Mouse (Mus musculus) myocyte (in vitro differentiated cells): ENCODE results near the gene Arl4d. TPM values are rescaled to one million over a fixed set of nuclear protein-coding genes. Genes with fewer than 3 reads are reported as not detected.
A peak's percentile ranks its signal among the peaks of the same experiment; 100 is the strongest.

Experiments
- H3K27me3 ChIP-seq: one replicate; pipeline ENCODE4 v1.6.1; 2011; ENCODE audit not compliant: control insufficient read depth, insufficient read depth, insufficient read length
- H3K36me3 ChIP-seq: one replicate; pipeline ENCODE4 v1.6.1; 2011; ENCODE audit not compliant: control insufficient read depth, insufficient read depth
- H3K4me2 ChIP-seq: one replicate; pipeline ENCODE4 v1.6.1; 2011; ENCODE audit warnings: low read depth, control low read depth
- H3K4me3 ChIP-seq: one replicate; pipeline ENCODE4 v1.5.1; 2011; ENCODE audit warnings: mild to moderate bottlenecking, control low read depth, moderate library complexity
- H3K79me2 ChIP-seq: one replicate; pipeline ENCODE4 v1.6.1; 2011; ENCODE audit not compliant: control insufficient read depth, insufficient read depth
- H3ac ChIP-seq: one replicate; pipeline ENCODE4 v1.6.1; 2011; ENCODE audit not compliant: control insufficient read depth, insufficient read length
- CEBPB ChIP-seq: IDR thresholded peaks from 2 replicates; pipeline ENCODE4 v1.6.1; 2011; ENCODE audit warnings: mild to moderate bottlenecking, moderate library complexity; ENCODE audit not compliant: poor library complexity, insufficient read depth, severe bottlenecking
- E2F4 ChIP-seq: IDR thresholded peaks from one replicate; pipeline ENCODE4 v1.6.1; 2011; ENCODE audit warnings: mild to moderate bottlenecking, control low read depth, moderate library complexity; ENCODE audit not compliant: insufficient read depth
- MAX ChIP-seq: IDR thresholded peaks from one replicate; pipeline ENCODE4 v1.6.1; 2011; ENCODE audit warnings: low read depth, mild to moderate bottlenecking, control low read depth
- MYOD1 ChIP-seq, 3 experiments: IDR thresholded peaks; one replicate each; pipeline ENCODE4 v1.6.1; 2011; ENCODE audit warnings: control low read depth in 2 of 3, low read depth in 2 of 3, mild to moderate bottlenecking in 2 of 3, moderate library complexity in 1 of 3; ENCODE audit not compliant: insufficient read length in 2 of 3, control insufficient read depth in 1 of 3
- MYOG ChIP-seq, 3 experiments: IDR thresholded peaks; one replicate each; pipeline ENCODE4 v1.6.1; 2011; ENCODE audit warnings: control low read depth in 2 of 3, low read depth in 2 of 3, mild to moderate bottlenecking in 2 of 3; ENCODE audit not compliant: insufficient read length in 2 of 3, control insufficient read depth in 1 of 3, insufficient read depth in 1 of 3
- POLR2A ChIP-seq: IDR thresholded peaks from one replicate; pipeline ENCODE4 v1.6.1; 2011; ENCODE audit warnings: low read depth, mild to moderate bottlenecking, control low read depth, moderate library complexity; ENCODE audit not compliant: insufficient read length
- POLR2AphosphoS2 ChIP-seq: IDR thresholded peaks from one replicate; pipeline ENCODE4 v1.6.1; 2011; ENCODE audit warnings: low read depth, control low read depth; ENCODE audit not compliant: insufficient read length
- REST ChIP-seq: IDR thresholded peaks from one replicate; pipeline ENCODE4 v1.6.1; 2011; ENCODE audit warnings: mild to moderate bottlenecking, control low read depth, moderate library complexity; ENCODE audit not compliant: insufficient read depth, insufficient read length
- SRF ChIP-seq: IDR thresholded peaks from one replicate; pipeline ENCODE4 v1.6.1; 2011; ENCODE audit warnings: low read depth; ENCODE audit not compliant: control insufficient read depth, insufficient read length
- TCF12 ChIP-seq: IDR thresholded peaks from one replicate; pipeline ENCODE4 v1.6.1; 2011; ENCODE audit warnings: mild to moderate bottlenecking, control low read depth; ENCODE audit not compliant: poor library complexity, insufficient read depth, severe bottlenecking
- TCF3 ChIP-seq: IDR thresholded peaks from one replicate; pipeline ENCODE4 v1.6.1; 2011; ENCODE audit warnings: low read depth, control low read depth; ENCODE audit not compliant: insufficient read length
- USF1 ChIP-seq: IDR thresholded peaks from one replicate; pipeline ENCODE4 v1.6.1; 2011; ENCODE audit warnings: low read depth, mild to moderate bottlenecking, control low read depth, moderate library complexity
- polyA plus RNA-seq: library from polyadenylated mRNA; unstranded; fragments of >200 nt; fragmentation: generic; extraction: Trizol; gene quantifications from one replicate; pipeline ENCODE4 v1.2.1, GENCODE M21; 2012; ENCODE audit warnings: missing spikeins

Arl4d gene
- polyA plus RNA-seq, 1 experiment: 7.7 TPM

- no peaks in the 10 kb centered on the region for H3K36me3 ChIP-seq
- H3ac ChIP-seq: no peak overlapping the region
- no peaks in the 10 kb centered on the region for H3K27me3 ChIP-seq
- H3K4me3 ChIP-seq: no peak overlapping the region
- no peak overlapping the region for H3K4me2 ChIP-seq
- TF ChIP-seq USF1 (no peak), CEBPB (no peak), POLR2AphosphoS2 (no peak), TCF12 (no peak), E2F4 (no peak), MYOD1 (IDR thresholded peaks at IDR 0.05; ENCODE audit: control insufficient read depth in 1 of 3, insufficient read length in 2 of 3, low read depth in 2 of 3) (no peak), MYOG (IDR thresholded peaks at IDR 0.05; ENCODE audit: control insufficient read depth in 1 of 3, insufficient read depth in 1 of 3, insufficient read length in 2 of 3, low read depth in 2 of 3) (no peak), TCF3 (no peak), POLR2A (no peak), SRF (no peak), MAX (no peak), REST (no peak)
- H3K79me2 ChIP-seq: no peaks in the 10 kb centered on the region
Observed at GRCm38 (mm10) chr11:101674106-101674505, 8.8 kb downstream of the Arl4d start.

DNA sequence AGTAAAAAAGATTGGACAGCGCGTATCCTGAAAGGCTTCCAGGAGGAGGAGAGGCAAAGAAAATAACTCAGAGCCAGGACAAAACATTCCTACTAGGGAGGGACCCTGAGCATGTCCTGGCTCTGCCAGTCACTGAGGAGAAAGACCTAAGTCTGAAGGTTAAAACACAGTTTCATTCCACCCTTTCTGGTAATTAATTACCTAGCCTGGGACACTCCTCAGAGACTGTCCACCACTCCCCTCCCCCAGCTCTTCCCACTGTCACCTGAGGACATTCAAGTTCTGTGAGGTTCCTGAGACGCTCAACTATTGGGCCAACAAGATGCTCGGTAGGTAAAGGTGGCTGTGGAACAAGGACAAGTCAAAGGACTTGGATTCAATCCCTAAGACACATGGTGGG lies 10.0 kb downstream of the Arl4d start:
- Histone ChIP-seq H3K27me3 (no peaks in the 10 kb centered on the region), H3K4me2 (no peak overlapping the region), H3K4me3 (no peak overlapping the region), H3K36me3 (no peaks in the 10 kb centered on the region), H3ac (no peak overlapping the region), H3K79me2 (no peaks in the 10 kb centered on the region)
- TF ChIP-seq TCF12: no peak
- TF ChIP-seq SRF: no peak
- no peak for TF ChIP-seq REST
- TF ChIP-seq POLR2A: no peak
- TF ChIP-seq MAX: no peak
- TF ChIP-seq E2F4: no peak
- TF ChIP-seq TCF3: no peak
- no peak for TF ChIP-seq MYOD1 (IDR thresholded peaks at IDR 0.05; ENCODE audit: control insufficient read depth in 1 of 3, insufficient read length in 2 of 3, low read depth in 2 of 3)
- TF ChIP-seq CEBPB: no peak
- TF ChIP-seq USF1: no peak
- TF ChIP-seq POLR2AphosphoS2: no peak
- TF ChIP-seq MYOG (IDR thresholded peaks at IDR 0.05; ENCODE audit: control insufficient read depth in 1 of 3, insufficient read depth in 1 of 3, insufficient read length in 2 of 3, low read depth in 2 of 3): no peak

GRCm38 (mm10) chr11:101677655-101678054 lies 12.3 kb downstream of the Arl4d start:
- Histone ChIP-seq H3K36me3 (no peaks in the 10 kb centered on the region), H3K27me3 (no peaks in the 10 kb centered on the region), H3ac (no peak overlapping the region), H3K4me2 (peak overlapping the region; percentile 31), H3K4me3 (no peak overlapping the region), H3K79me2 (no peaks in the 10 kb centered on the region)
- TF ChIP-seq E2F4 (no peak), MYOD1 (IDR thresholded peaks at IDR 0.05; ENCODE audit: control insufficient read depth in 1 of 3, insufficient read length in 2 of 3, low read depth in 2 of 3) (peak in 1 of 3 experiments; percentile 58), TCF12 (peak; percentile 39), CEBPB (peak; percentile 86; the same call in 1 of the 2 replicates), MYOG (IDR thresholded peaks at IDR 0.05; ENCODE audit: control insufficient read depth in 1 of 3, insufficient read depth in 1 of 3, insufficient read length in 2 of 3, low read depth in 2 of 3) (peak in 1 of 3 experiments; percentile 75)

DNA sequence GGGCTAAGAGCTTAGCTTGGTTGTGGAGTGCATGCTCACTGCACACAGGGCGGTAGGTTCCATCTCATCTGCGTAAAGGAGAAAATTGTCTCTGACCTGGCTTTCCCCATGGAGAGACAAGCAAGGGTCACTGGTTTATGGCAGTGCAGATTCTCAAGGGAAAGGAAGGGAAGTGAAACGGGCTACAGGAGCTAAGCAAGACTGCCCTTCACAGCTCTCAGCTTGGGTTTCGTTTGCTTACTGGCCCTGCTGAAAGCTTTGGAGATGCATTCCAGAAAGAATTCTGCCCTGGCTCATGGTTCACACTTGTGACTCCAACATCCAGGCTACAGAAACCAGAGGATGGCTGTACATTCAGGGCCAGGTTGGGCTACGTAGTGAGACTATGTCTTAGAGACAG lies 13.4 kb downstream of the Arl4d start:
- no peaks in the 10 kb centered on the region for H3K36me3 ChIP-seq
- H3K4me2 ChIP-seq: no peak overlapping the region
- no peaks in the 10 kb centered on the region for H3K79me2 ChIP-seq
- H3K4me3 ChIP-seq: no peak overlapping the region
- H3ac ChIP-seq: no peak overlapping the region
- H3K27me3 ChIP-seq: no peaks in the 10 kb centered on the region
- TF ChIP-seq MAX (no peak), TCF12 (no peak), TCF3 (no peak), SRF (no peak), MYOG (IDR thresholded peaks at IDR 0.05; ENCODE audit: control insufficient read depth in 1 of 3, insufficient read depth in 1 of 3, insufficient read length in 2 of 3, low read depth in 2 of 3) (no peak), E2F4 (no peak), POLR2A (no peak), MYOD1 (IDR thresholded peaks at IDR 0.05; ENCODE audit: control insufficient read depth in 1 of 3, insufficient read length in 2 of 3, low read depth in 2 of 3) (no peak), POLR2AphosphoS2 (no peak), CEBPB (no peak), USF1 (no peak), REST (no peak)

DNA sequence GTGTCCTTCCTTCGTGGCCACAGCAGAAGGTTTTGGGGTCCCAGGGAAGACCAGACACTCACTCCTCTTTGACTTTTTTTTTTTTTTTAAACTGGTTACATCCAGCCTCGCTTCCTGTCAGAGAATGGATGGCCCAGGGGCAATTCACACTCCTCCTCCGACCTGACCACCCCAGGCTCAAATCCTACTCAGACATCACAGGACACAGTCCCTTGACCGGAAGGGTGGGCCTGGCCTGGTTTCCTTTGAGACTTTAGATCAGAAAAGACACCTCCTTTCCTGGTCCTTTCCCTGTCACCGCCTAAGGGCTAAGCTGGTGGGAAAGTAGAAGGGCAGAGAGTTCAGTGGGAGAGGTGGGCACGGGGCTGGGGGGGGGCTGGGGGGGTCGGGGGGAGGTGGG lies 14.6 kb downstream of the Arl4d start:
- Histone ChIP-seq H3ac (no peak overlapping the region), H3K27me3 (no peaks in the 10 kb centered on the region), H3K4me3 (no peak overlapping the region), H3K4me2 (no peak overlapping the region), H3K36me3 (no peaks in the 10 kb centered on the region), H3K79me2 (no peaks in the 10 kb centered on the region)
- TF ChIP-seq CEBPB: no peak
- no peak for TF ChIP-seq POLR2A
- no peak for TF ChIP-seq MAX
- TF ChIP-seq TCF3: no peak
- no peak for TF ChIP-seq MYOG (IDR thresholded peaks at IDR 0.05; ENCODE audit: control insufficient read depth in 1 of 3, insufficient read depth in 1 of 3, insufficient read length in 2 of 3, low read depth in 2 of 3)
- no peak for TF ChIP-seq SRF
- no peak for TF ChIP-seq MYOD1 (IDR thresholded peaks at IDR 0.05; ENCODE audit: control insufficient read depth in 1 of 3, insufficient read length in 2 of 3, low read depth in 2 of 3)
- TF ChIP-seq E2F4: no peak
- no peak for TF ChIP-seq TCF12
- TF ChIP-seq POLR2AphosphoS2: no peak
- no peak for TF ChIP-seq USF1
- TF ChIP-seq REST: no peak
